Mouse (Mus musculus): ENCODE data around the gene Ptpn3. TPM values are rescaled to one million over a fixed set of nuclear protein-coding genes. Genes with fewer than 3 reads are reported as not detected.
"Not testable (repeated sequence)": the region's sequence is repeated elsewhere in the genome, so short reads cannot be mapped to it uniquely, and the experiment has no call there.

The Ptpn3 gene
- polyA plus RNA-seq, 1 experiment from 2014 or later, result 5.2 TPM

DNA sequence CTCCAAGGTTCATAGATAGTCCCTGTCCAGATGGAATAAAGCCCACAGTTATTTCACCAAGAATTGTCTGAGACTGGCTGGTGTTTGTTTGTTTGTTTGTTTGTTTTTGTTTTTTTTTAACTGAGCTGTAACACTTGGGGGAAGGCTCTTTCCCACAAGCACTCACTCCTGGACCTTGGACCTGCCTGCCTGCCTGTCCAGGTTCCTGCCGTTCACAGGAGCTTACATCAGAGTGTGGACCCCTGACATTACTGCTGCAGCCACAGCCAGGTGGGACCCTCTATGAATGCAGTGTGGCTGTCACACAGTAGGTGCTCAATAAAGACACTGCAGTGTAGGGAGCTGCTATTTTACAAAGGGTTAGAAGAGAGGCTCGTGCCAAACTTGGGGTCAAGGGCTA lies 89.9 kb downstream of the Ptpn3 start:
- Histone ChIP-seq H3K9ac (ENCODE audit: low read length) (no peak overlapping the region), H3K36me3 (ENCODE audit: control insufficient read depth, insufficient read depth, low read length) (no peaks in the 10 kb centered on the region), H3K4me3 (ENCODE audit: low read depth, low read length) (no peak overlapping the region), H3K27me3 (ENCODE audit: control insufficient read depth, insufficient read depth, low read length) (no peaks in the 10 kb centered on the region), H3K4me2 (replicated peaks; ENCODE audit: low read depth) (no peak overlapping the region), H3K9me3 (ENCODE audit: control insufficient read depth, low read length) (no peaks in the 10 kb centered on the region), H3K27ac (replicated peaks) (no peak overlapping the region), H3K4me1 (replicated peaks; ENCODE audit: control insufficient read depth, insufficient read depth) (no peaks in the 10 kb centered on the region)
- ATAC-seq (ENCODE audit: low FRiP score, low TSS enrichment), result no peak
- WGBS, result 63% methylated on average over 2 of the region's 2 CpGs
- DNase-seq (ENCODE audit: low spot score), result no peak
- no peak for TF ChIP-seq CTCF (IDR thresholded peaks at IDR 0.05; ENCODE audit: low read depth)
- no peak for TF ChIP-seq EP300 (optimal IDR thresholded peaks at IDR 0.05)

DNA sequence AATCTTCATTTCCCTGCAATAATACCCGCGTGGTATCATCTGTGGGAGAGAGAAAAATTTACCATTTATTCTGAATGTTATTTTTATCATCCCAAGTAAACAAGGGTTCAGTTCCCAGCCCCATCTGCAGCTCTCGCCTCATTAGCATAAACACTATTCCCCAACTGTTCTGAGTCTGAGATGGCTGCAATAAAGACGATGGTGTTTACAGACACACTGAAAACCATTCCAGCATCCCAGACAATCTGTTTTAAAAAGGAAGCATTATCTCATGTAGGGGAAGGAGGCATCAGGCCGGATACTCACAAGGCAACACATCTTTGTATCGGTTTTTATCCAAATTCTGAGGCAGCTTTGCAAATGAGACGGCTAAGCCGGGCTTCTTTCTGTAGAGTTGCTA lies 95.7 kb downstream of the Ptpn3 start:
- no peaks in the 10 kb centered on the region for H3K36me3 ChIP-seq (ENCODE audit: control insufficient read depth, insufficient read depth, low read length)
- TF ChIP-seq EP300 (optimal IDR thresholded peaks at IDR 0.05) (no peak), CTCF (IDR thresholded peaks at IDR 0.05; ENCODE audit: low read depth) (no peak)

DNA sequence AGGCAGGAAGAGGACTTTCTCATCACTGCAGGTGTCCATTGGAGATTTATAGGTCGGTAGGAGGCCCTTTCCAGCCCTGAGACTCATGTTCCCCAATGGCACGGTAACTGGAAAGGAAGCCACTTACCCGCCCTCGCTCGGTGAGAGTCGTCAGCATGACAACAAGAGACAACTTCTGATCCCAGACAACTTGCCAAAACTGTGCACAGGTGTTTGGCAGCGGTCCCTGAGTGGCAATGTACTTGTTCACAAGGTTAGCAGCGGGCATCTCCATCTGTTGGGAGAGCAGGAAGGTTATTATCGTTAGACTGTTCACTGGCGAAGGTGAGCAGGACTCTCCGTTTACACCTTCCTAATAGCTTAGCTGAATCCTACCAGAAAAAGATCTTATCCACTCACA lies 96.9 kb downstream of the Ptpn3 start:
- TF ChIP-seq EP300 (optimal IDR thresholded peaks at IDR 0.05) (no peak), CTCF (IDR thresholded peaks at IDR 0.05; ENCODE audit: low read depth) (no peak)
- no peak overlapping the region for H3K27ac ChIP-seq (replicated peaks)
- ATAC-seq (ENCODE audit: low FRiP score, low TSS enrichment) (no peak), DNase-seq (ENCODE audit: low spot score) (no peak)
- H3K9me3 ChIP-seq (ENCODE audit: control insufficient read depth, low read length), result no peaks in the 10 kb centered on the region
- no peaks in the 10 kb centered on the region for H3K27me3 ChIP-seq (ENCODE audit: control insufficient read depth, insufficient read depth, low read length)
- H3K4me3 ChIP-seq (ENCODE audit: low read depth, low read length), result no peak overlapping the region
- no peaks in the 10 kb centered on the region for H3K36me3 ChIP-seq (ENCODE audit: control insufficient read depth, insufficient read depth, low read length)
- 87% methylated on average over 11 of the region's 11 CpGs for WGBS
- no peak overlapping the region for H3K9ac ChIP-seq (ENCODE audit: low read length)
- no peak overlapping the region for H3K4me2 ChIP-seq (replicated peaks; ENCODE audit: low read depth)
- no peaks in the 10 kb centered on the region for H3K4me1 ChIP-seq (replicated peaks; ENCODE audit: control insufficient read depth, insufficient read depth)

More for the DNA sequence above, 95.7 kb downstream of the Ptpn3 start:
- DNase-seq (ENCODE audit: low spot score), result no peak
- Histone ChIP-seq H3K27ac (replicated peaks) (no peak overlapping the region), H3K4me2 (replicated peaks; ENCODE audit: low read depth) (no peak overlapping the region), H3K9me3 (ENCODE audit: control insufficient read depth, low read length) (no peaks in the 10 kb centered on the region), H3K4me1 (replicated peaks; ENCODE audit: control insufficient read depth, insufficient read depth) (no peaks in the 10 kb centered on the region), H3K9ac (ENCODE audit: low read length) (no peak overlapping the region), H3K27me3 (ENCODE audit: control insufficient read depth, insufficient read depth, low read length) (no peaks in the 10 kb centered on the region), H3K4me3 (ENCODE audit: low read depth, low read length) (no peak overlapping the region)
- 76% methylated on average over 8 of the region's 8 CpGs for WGBS
- ATAC-seq (ENCODE audit: low FRiP score, low TSS enrichment), result no peak

DNA sequence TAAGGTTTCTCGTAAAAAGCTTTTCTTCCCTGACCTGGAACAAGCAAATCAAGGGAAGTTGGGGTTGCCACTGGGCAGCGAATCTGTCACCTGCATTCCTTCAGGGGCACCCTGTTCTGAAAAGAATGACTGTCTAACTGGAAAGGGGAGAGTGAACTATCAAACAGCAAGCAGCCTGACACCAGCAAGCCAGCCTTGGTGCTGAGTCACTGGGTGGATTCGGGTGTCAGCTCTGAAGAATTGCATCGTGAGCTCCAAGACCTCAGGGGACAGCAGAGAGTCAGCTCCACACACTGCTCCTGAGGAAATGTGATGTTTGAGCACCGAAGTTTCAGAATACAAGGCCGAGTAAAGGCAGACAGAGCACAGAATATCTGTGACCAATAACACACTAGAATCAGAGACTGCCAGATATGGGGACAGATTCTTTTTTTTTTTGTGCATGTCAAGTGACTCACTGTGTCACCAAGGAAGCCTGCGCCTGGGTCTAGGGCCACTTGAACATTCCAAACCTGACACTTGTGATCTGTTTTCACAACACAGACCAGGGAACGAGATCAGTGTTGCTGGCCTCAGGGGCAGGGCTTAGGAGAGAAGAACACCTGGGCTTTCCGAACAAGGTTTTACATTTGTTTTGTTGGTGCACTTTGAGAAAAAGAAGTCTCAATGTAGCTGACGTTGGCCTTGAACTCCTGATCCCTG lies 98.8 kb downstream of the Ptpn3 start:
- Histone ChIP-seq H3K9me3 (ENCODE audit: control insufficient read depth, low read length) (no peaks in the 10 kb centered on the region), H3K4me2 (replicated peaks; ENCODE audit: low read depth) (no peak overlapping the region), H3K36me3 (ENCODE audit: control insufficient read depth, insufficient read depth, low read length) (no peaks in the 10 kb centered on the region), H3K4me1 (replicated peaks; ENCODE audit: control insufficient read depth, insufficient read depth) (no peaks in the 10 kb centered on the region), H3K4me3 (ENCODE audit: low read depth, low read length) (no peak overlapping the region), H3K27ac (replicated peaks) (peak overlapping the region; percentile 54), H3K9ac (ENCODE audit: low read length) (no peak overlapping the region), H3K27me3 (ENCODE audit: control insufficient read depth, insufficient read depth, low read length) (no peaks in the 10 kb centered on the region)
- 38% methylated on average over 10 of the region's 10 CpGs for WGBS
- ATAC-seq (ENCODE audit: low FRiP score, low TSS enrichment) (peak; percentile 88), DNase-seq (ENCODE audit: low spot score) (peak; percentile 55)
- TF ChIP-seq CTCF (IDR thresholded peaks at IDR 0.05; ENCODE audit: low read depth) (peak; percentile 53), EP300 (optimal IDR thresholded peaks at IDR 0.05) (no peak)

DNA sequence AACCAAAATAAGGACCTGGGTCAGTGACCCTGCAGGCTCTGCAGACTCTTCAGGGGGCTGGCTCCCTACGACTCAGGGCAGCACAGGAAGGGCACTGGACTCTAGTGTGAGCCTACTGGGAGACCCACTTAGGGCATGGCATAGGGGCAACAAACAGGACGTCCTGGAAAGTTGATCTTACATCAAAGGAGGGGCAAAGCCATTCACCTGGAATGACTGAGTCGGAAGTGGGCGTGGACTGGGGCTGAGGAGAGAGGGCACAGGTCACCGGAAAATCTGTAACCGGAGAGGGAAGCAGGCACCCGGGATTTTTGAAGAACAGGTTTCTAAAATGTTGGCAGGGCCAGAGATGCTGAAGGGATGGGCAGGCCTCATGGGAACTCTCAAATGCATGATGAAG lies 99.5 kb downstream of the Ptpn3 start:
- peak; percentile 45 for ATAC-seq (ENCODE audit: low FRiP score, low TSS enrichment)

DNA sequence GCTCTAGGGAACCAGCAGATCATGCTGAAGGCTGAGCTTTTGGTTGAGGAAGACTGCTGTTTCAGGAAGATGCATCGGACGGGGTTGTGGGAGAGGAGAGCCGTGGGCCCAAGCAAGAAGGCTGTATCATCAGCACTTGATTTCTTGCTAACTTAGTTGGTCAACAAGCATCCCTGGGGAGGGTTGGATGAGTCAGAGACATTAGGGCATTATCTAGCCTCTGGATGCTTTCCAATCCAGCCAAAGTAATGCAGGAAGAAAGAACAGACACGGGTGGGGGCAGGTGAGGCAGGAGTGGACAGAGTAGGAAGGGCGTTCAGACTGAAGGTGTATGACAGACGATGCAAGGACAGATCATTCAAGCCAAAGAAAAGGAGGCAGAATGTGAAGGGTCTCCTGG lies 101.0 kb downstream of the Ptpn3 start:
- TF ChIP-seq EP300 (optimal IDR thresholded peaks at IDR 0.05), result no peak
- H3K27me3 ChIP-seq (ENCODE audit: control insufficient read depth, insufficient read depth, low read length), result no peaks in the 10 kb centered on the region
- H3K9ac ChIP-seq (ENCODE audit: low read length), result no peak overlapping the region
- DNase-seq (ENCODE audit: low spot score) (no peak), ATAC-seq (ENCODE audit: low FRiP score, low TSS enrichment) (no peak)
- H3K4me1 ChIP-seq (replicated peaks; ENCODE audit: control insufficient read depth, insufficient read depth), result no peaks in the 10 kb centered on the region
- no peak overlapping the region for H3K27ac ChIP-seq (replicated peaks)
- 87% methylated on average over 6 of the region's 6 CpGs for WGBS
- no peaks in the 10 kb centered on the region for H3K9me3 ChIP-seq (ENCODE audit: control insufficient read depth, low read length)
- no peaks in the 10 kb centered on the region; the same call in 1 of the 2 replicates for H3K36me3 ChIP-seq (ENCODE audit: control insufficient read depth, insufficient read depth, low read length)
- H3K4me3 ChIP-seq (ENCODE audit: low read depth, low read length), result no peak overlapping the region
- H3K4me2 ChIP-seq (replicated peaks; ENCODE audit: low read depth), result no peak overlapping the region

More for the DNA sequence above, 99.5 kb downstream of the Ptpn3 start:
- no peak overlapping the region for H3K9ac ChIP-seq (ENCODE audit: low read length)
- H3K9me3 ChIP-seq (ENCODE audit: control insufficient read depth, low read length), result no peaks in the 10 kb centered on the region
- H3K27ac ChIP-seq (replicated peaks), result peak overlapping the region; percentile 67
- no peaks in the 10 kb centered on the region for H3K4me1 ChIP-seq (replicated peaks; ENCODE audit: control insufficient read depth, insufficient read depth)
- H3K36me3 ChIP-seq (ENCODE audit: control insufficient read depth, insufficient read depth, low read length), result no peaks in the 10 kb centered on the region
- H3K4me2 ChIP-seq (replicated peaks; ENCODE audit: low read depth), result no peak overlapping the region
- H3K4me3 ChIP-seq (ENCODE audit: low read depth, low read length), result no peak overlapping the region
- TF ChIP-seq CTCF (IDR thresholded peaks at IDR 0.05; ENCODE audit: low read depth), result no peak
- no peak for TF ChIP-seq EP300 (optimal IDR thresholded peaks at IDR 0.05)
- WGBS, result 36% methylated on average over 7 of the region's 7 CpGs
- H3K27me3 ChIP-seq (ENCODE audit: control insufficient read depth, insufficient read depth, low read length), result no peaks in the 10 kb centered on the region
- no peak for DNase-seq (ENCODE audit: low spot score)

DNA sequence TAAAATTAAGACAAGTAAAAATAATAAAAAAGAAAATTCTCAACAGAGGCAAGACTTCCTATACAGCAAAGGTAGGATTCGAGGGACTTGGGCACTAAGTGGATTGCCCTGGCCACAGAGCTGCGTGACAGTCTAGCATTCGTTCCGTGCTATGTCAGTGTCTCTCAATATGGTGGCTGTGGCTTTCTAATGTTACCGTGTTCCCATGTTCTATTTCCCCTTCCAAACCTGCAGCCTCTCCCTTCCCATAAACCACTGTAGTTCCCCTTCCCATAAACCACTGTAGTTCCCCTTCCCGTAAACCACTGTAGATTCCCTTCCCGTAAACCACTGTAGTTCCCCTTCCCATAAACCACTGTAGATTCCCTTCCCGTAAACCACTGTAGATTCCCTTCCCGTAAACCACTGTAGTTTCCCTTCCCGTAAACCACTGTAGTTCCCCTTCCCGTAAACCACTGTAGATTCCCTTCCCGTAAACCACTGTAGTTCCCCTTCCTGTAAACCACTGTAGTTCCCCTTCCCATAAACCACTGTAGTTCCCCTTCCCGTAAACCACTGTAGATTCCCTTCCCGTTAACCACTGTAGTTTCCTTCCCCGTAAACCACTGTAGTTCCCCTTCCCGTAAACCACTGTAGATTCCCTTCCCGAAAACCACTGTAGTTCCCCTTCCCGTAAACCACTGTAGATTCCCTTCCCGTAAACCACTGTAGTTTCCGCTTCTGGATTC lies 102.8 kb downstream of the Ptpn3 start:
- not testable (repeated sequence) for H3K4me2 ChIP-seq (replicated peaks; ENCODE audit: low read depth); H3K27me3 ChIP-seq (ENCODE audit: control insufficient read depth, insufficient read depth, low read length); H3K27ac ChIP-seq (replicated peaks); H3K4me1 ChIP-seq (replicated peaks; ENCODE audit: control insufficient read depth, insufficient read depth); DNase-seq (ENCODE audit: low spot score); ATAC-seq (ENCODE audit: low FRiP score, low TSS enrichment); H3K36me3 ChIP-seq (ENCODE audit: control insufficient read depth, insufficient read depth, low read length); H3K4me3 ChIP-seq (ENCODE audit: low read depth, low read length); H3K9me3 ChIP-seq (ENCODE audit: control insufficient read depth, low read length); H3K9ac ChIP-seq (ENCODE audit: low read length)
- 93% methylated on average over 20 of the region's 20 CpGs for WGBS
